Mouse (Mus musculus): Measurements from ENCODE around the gene Myl4.

Myl4 gene

GRCm38 (mm10) chr11:104604192-104604591 is 53.7 kb downstream of the Myl4 start:
- no peak for DNase-seq (ENCODE audit: low read depth in 1 of 2, low spot score in 2 of 2)

GRCm38 (mm10) chr11:104607491-104608245 is 57.2 kb downstream of the Myl4 start, which contains the start of gene Itgb3:
Itgb3 (plus strand) TSS chr11:104608000.
- no peak for DNase-seq (ENCODE audit: low read depth in 1 of 2, low spot score in 2 of 2)

- DNase-seq (ENCODE audit: low read depth in 1 of 2, low spot score in 2 of 2), result no peak
These were observed 57.9 kb downstream of the Myl4 start for GRCm38 (mm10) chr11:104608249-104608920.

- no peak for DNase-seq (ENCODE audit: low read depth in 1 of 2, low spot score in 2 of 2)
These were observed 58.7 kb downstream of the Myl4 start for GRCm38 (mm10) chr11:104609033-104609684.

GRCm38 (mm10) chr11:104609733-104610132 is 59.3 kb downstream of the Myl4 start:
- DNase-seq (ENCODE audit: low read depth in 1 of 2, low spot score in 2 of 2), result no peak

GRCm38 (mm10) chr11:104611579-104612151 is 61.2 kb downstream of the Myl4 start:
- DNase-seq (ENCODE audit: low read depth in 1 of 2, low spot score in 2 of 2), result no peak

GRCm38 (mm10) chr11:104613551-104613950 is 63.1 kb downstream of the Myl4 start:
- DNase-seq (ENCODE audit: low read depth in 1 of 2, low spot score in 2 of 2), result no peak

- no peak for DNase-seq (ENCODE audit: low read depth in 1 of 2, low spot score in 2 of 2)
These were observed 63.7 kb downstream of the Myl4 start for GRCm38 (mm10) chr11:104614130-104614529.

GRCm38 (mm10) chr11:104616182-104616581 is 65.7 kb downstream of the Myl4 start:
- DNase-seq (ENCODE audit: low read depth in 1 of 2, low spot score in 2 of 2), result no peak

- no peak for DNase-seq (ENCODE audit: low read depth in 1 of 2, low spot score in 2 of 2)
These were observed 68.2 kb downstream of the Myl4 start for GRCm38 (mm10) chr11:104618638-104619076.

- DNase-seq (ENCODE audit: low read depth in 1 of 2, low spot score in 2 of 2), result no peak
These were observed 68.9 kb downstream of the Myl4 start for GRCm38 (mm10) chr11:104619084-104620022.

- DNase-seq (ENCODE audit: low read depth in 1 of 2, low spot score in 2 of 2), result no peak
These were observed 71.8 kb downstream of the Myl4 start for GRCm38 (mm10) chr11:104622040-104622962.

GRCm38 (mm10) chr11:104624791-104625391 is 74.4 kb downstream of the Myl4 start:
- DNase-seq (ENCODE audit: low read depth in 1 of 2, low spot score in 2 of 2), result no peak

GRCm38 (mm10) chr11:104625453-104626402 is 75.3 kb downstream of the Myl4 start:
- no peak for DNase-seq (ENCODE audit: low read depth in 1 of 2, low spot score in 2 of 2)

- DNase-seq (ENCODE audit: low read depth in 1 of 2, low spot score in 2 of 2), result no peak
These were observed 76.2 kb downstream of the Myl4 start for GRCm38 (mm10) chr11:104626635-104627034.

- DNase-seq (ENCODE audit: low read depth in 1 of 2, low spot score in 2 of 2), result no peak
These were observed 77.3 kb downstream of the Myl4 start for GRCm38 (mm10) chr11:104627616-104628301.

- no peak for DNase-seq (ENCODE audit: low read depth in 1 of 2, low spot score in 2 of 2)
These were observed 78.1 kb downstream of the Myl4 start for GRCm38 (mm10) chr11:104628566-104628965.
